Mouse (Mus musculus) ovary, adult 18-20 months (tissue): ENCODE results near the gene Ifit2.
A peak's percentile ranks its signal among the peaks of the same experiment; 100 is the strongest.
"Not testable (repeated sequence)": the region's sequence is repeated elsewhere in the genome, so short reads cannot be mapped to it uniquely, and the experiment has no call there.

Source experiments
- DNase-seq: peaks from one replicate; pipeline ENCODE4 v3.0.0; 2022; ENCODE audit warnings: low spot score, mixed read lengths

The Ifit2 gene

DNA sequence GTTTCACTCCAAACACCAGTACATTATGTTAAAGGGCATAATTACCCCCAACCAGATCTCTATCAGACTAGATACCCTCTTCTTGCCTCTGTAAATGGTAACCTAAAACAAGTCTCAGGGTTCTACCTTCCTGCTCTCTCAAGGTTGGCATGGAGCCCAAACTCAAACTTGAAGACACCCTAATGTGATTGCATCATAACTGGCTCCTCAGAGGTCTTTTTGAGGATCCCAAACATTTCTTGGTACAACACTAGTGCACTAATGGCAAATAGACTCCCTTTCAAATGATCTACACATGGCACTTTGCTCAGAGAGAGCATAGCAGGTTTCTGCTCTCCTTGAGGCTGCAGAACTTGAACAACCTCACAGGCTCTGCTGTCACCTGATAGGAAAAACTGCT is 46.3 kb downstream of the Ifit2 start:
- DNase-seq = no peak

GRCm38 (mm10) chr19:34598341-34598740 is 47.8 kb downstream of the Ifit2 start:
- peak; percentile 54 for DNase-seq

DNA sequence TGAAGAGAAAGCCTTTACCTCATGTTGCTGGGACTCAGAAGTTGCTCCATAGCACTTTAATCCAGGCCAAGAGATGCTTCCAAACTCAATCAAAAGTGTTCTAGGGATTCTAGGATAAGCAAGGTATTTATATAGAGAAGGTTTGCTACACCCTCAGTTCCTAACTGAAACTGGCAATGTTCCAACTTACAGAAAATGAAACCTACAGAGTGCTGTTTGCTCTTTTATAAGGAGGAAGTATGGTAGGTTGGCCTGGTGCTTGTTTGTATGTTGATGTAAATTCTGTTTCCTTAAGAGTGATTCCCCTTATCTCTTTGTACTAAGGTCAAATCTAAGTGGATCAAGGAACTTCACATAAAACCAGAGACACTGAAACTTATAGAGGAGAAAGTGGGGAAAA is 48.8 kb downstream of the Ifit2 start:
- DNase-seq = not testable (repeated sequence)

DNA sequence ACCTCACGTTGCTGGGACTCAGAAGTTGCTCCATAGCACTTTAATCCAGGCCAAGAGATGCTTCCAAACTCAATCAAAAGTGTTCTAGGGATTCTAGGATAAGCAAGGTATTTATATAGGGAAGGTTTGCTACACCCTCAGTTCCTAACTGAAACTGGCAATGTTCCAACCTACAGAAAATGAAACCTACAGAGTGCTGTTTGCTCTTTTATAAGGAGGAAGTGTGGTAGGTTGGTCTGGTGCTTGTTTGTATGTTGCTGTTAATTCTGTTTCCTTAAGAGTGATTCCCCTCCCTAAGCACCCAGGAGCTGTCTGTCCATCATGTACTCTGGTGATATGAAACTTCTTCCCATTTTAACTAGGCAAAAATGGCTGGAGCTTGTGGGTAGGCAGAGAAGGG is 51.4 kb downstream of the Ifit2 start, which contains the start of gene Ifit1bl1:
Gene Ifit1bl1, minus strand, starts transcription at position 69 of the 400 bp plus-strand sequence.
- not testable (repeated sequence) for DNase-seq

GRCm38 (mm10) chr19:34605472-34605871 is 55.0 kb downstream of the Ifit2 start:
- DNase-seq = no peak

- not testable (repeated sequence) for DNase-seq
Measured at GRCm38 (mm10) chr19:34607237-34608051, 57.0 kb downstream of the Ifit2 start, which contains the start of gene Ifit3b. Gene Ifit3b (plus strand): TSS chr19:34607970.

GRCm38 (mm10) chr19:34610118-34610517 is 59.6 kb downstream of the Ifit2 start:
- DNase-seq = not testable (repeated sequence)

DNA sequence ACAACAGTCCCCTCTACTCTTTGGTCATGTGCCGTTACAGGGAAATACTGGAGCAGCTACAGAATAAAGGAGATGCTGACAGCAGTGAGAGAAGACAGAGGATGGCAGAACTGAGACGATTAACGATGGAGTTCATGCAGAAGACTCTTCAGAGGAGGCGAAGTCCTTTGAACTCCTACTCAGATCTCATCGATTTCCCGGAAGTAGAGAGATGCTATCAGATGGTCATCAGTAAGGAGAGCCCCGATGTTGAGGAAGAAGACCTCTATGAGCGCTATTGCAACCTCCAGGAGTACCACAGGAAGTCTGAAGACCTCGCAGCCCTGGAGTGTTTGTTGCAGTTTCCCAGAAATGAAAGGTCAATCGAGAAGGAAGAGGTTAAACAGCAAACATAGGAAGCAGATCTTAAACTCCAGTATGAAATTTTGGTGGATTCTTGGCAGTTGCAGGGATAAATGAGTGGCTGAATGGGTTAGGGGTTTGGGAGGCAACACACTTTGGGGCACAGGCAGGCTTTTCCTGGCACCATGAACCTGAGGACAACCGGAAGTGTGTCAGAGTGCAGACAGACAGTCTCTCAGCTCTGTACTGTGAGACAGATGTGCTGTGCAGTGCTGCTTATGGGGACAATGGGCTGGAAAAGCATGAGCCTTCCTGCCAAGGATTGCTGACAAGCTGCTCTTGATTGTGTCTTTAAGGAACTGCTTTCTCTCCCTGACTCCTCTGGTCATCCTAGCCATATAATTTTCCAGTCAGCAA is 61.9 kb downstream of the Ifit2 start:
- DNase-seq = not testable (repeated sequence)

DNA sequence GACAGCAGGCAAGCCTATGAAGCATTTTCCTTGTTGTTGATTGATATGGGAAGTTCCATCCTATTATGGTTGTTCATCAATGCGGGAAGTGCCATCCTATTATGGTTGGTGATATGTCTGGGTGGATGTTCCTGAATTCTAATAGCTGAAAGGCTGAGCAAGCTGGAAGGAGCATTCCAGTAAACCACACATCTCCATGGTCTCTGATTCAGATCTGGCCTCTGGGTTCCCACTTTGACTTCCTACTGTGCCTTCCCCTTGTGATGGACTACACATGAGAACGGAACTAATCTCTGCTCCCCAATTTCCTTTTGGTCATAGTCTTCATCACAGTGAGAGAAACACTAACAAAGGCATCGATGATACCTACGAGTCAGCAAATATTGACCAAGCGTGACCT is 70.4 kb downstream of the Ifit2 start:
- DNase-seq = no peak

GRCm38 (mm10) chr19:34623781-34624180 is 73.3 kb downstream of the Ifit2 start:
- DNase-seq = no peak

GRCm38 (mm10) chr19:34624663-34625062 is 74.2 kb downstream of the Ifit2 start:
- no peak for DNase-seq
